Mouse (Mus musculus): ENCODE measurements around the gene Vps25. TPM values are rescaled to one million over a fixed set of nuclear protein-coding genes. Genes with fewer than 3 reads are reported as not detected.

The Vps25 gene
- total and polyA plus RNA-seq, 3 experiments: 75.5 to 107 TPM; not detected in 1

GRCm38 (mm10) chr11:101255826-101256775 lies 2.6 kb downstream of the Vps25 start:
- H3K9ac ChIP-seq (ENCODE audit: control insufficient read depth, low read depth, low read length, poor library complexity, severe bottlenecking): no peak overlapping the region
- no peak for DNase-seq (ENCODE audit: low read depth, low spot score)
- no peaks in the 10 kb centered on the region for H3K9me3 ChIP-seq (replicated peaks; ENCODE audit: insufficient read depth, low read length)
- H3K27me3 ChIP-seq (ENCODE audit: control insufficient read depth in 1 of 2, insufficient read depth in 2 of 2, low read length in 2 of 2): no peaks in the 10 kb centered on the region
- peaks cover 3 to 23% of the 10 kb centered on the region in 2 experiments; a peak in 3 of 4 replicates for H3K4me1 ChIP-seq (ENCODE audit: control insufficient read depth in 1 of 2, insufficient read depth in 2 of 2, low read length in 2 of 2)
- H3K79me2 ChIP-seq (ENCODE audit: control insufficient read depth, insufficient read depth, low read length, poor library complexity): peaks cover 9% of the 10 kb centered on the region
- TF ChIP-seq NRF1 (IDR thresholded peaks at IDR 0.05; ENCODE audit: insufficient read depth, low read depth, low read length, poor library complexity, severe bottlenecking) (no peak), POLR2AphosphoS2 (IDR thresholded peaks at IDR 0.05; ENCODE audit: low read length) (no peak), MYC (IDR thresholded peaks at IDR 0.05; ENCODE audit: low read depth, low read length) (no peak), MAFK (IDR thresholded peaks at IDR 0.05; ENCODE audit: borderline replicate concordance, low read depth, low read length) (no peak), JUND (IDR thresholded peaks at IDR 0.05; ENCODE audit: low read depth, low read length) (no peak), E2F4 (IDR thresholded peaks at IDR 0.05; ENCODE audit: borderline replicate concordance, low read depth, low read length) (no peak), CHD1 (IDR thresholded peaks at IDR 0.05; ENCODE audit: low read depth, low read length) (no peak), TAL1 (IDR thresholded peaks at IDR 0.05; ENCODE audit: low read length) (no peak), USF1 (IDR thresholded peaks at IDR 0.05; ENCODE audit: low read depth, low read length) (no peak), BHLHE40 (IDR thresholded peaks at IDR 0.05; ENCODE audit: borderline replicate concordance, low read depth, low read length) (no peak), GATA1 (IDR thresholded peaks at IDR 0.05; ENCODE audit: low read depth, low read length) (no peak), ZC3H11A (IDR thresholded peaks at IDR 0.05; ENCODE audit: low read depth, low read length) (no peak), ETS1 (IDR thresholded peaks at IDR 0.05; ENCODE audit: low read depth, low read length) (no peak), HCFC1 (IDR thresholded peaks at IDR 0.05; ENCODE audit: low read depth, low read length) (no peak), TBP (IDR thresholded peaks at IDR 0.05; ENCODE audit: low read depth, low read length) (no peak), SIN3A (IDR thresholded peaks at IDR 0.05; ENCODE audit: low read length) (no peak), TCF12 (IDR thresholded peaks at IDR 0.05; ENCODE audit: low read depth, low read length) (no peak)
- no peak overlapping the region for H3K4me3 ChIP-seq (ENCODE audit: control insufficient read depth in 1 of 2, insufficient read depth in 1 of 2, low read depth in 2 of 2, low read length in 2 of 2)
- H3K27ac ChIP-seq (ENCODE audit: control insufficient read depth, low read depth, low read length): no peak overlapping the region
- H3K36me3 ChIP-seq (ENCODE audit: control insufficient read depth in 1 of 2, insufficient read depth in 2 of 2, low read length in 2 of 2): peaks cover 0 to 18% of the 10 kb centered on the region in 2 experiments; a peak in 2 of 4 replicates

- H3K9ac ChIP-seq (ENCODE audit: control insufficient read depth, low read depth, low read length, poor library complexity, severe bottlenecking): no peak overlapping the region
Measured at GRCm38 (mm10) chr11:101259261-101259712, 5.8 kb downstream of the Vps25 start.

More at GRCm38 (mm10) chr11:101259261-101259712, 5.8 kb downstream of the Vps25 start:
- no peaks in the 10 kb centered on the region; a peak in 1 of 4 replicates for H3K27me3 ChIP-seq (ENCODE audit: control insufficient read depth in 1 of 2, insufficient read depth in 2 of 2, low read length in 2 of 2)
- H3K4me3 ChIP-seq (ENCODE audit: control insufficient read depth in 1 of 2, insufficient read depth in 1 of 2, low read depth in 2 of 2, low read length in 2 of 2): no peak overlapping the region
- peaks cover 3% of the 10 kb centered on the region; the same call in 1 of the 2 replicates for H3K79me2 ChIP-seq (ENCODE audit: control insufficient read depth, insufficient read depth, low read length, poor library complexity)
- no peak overlapping the region for H3K27ac ChIP-seq (ENCODE audit: control insufficient read depth, low read depth, low read length)
- TF ChIP-seq RCOR1 (IDR thresholded peaks at IDR 0.05; ENCODE audit: low read depth, low read length) (peak; percentile 95), UBTF (IDR thresholded peaks at IDR 0.05; ENCODE audit: borderline replicate concordance, insufficient read depth, low read depth, low read length) (no peak), MXI1 (IDR thresholded peaks at IDR 0.05; ENCODE audit: low read depth, low read length) (peak; percentile 41; the same call in 1 of the 2 replicates), CHD1 (IDR thresholded peaks at IDR 0.05; ENCODE audit: low read depth, low read length) (no peak), TAL1 (IDR thresholded peaks at IDR 0.05; ENCODE audit: low read length) (no peak), ELF1 (IDR thresholded peaks at IDR 0.05; ENCODE audit: low read depth, low read length) (no peak), ETS1 (IDR thresholded peaks at IDR 0.05; ENCODE audit: low read depth, low read length) (0 out of 2 replicates have a peak, but pooled peaks have one; percentile 12), GATA1 (IDR thresholded peaks at IDR 0.05; ENCODE audit: low read depth, low read length) (no peak), EP300 (IDR thresholded peaks at IDR 0.05; ENCODE audit: low read depth in 1 of 2, low read length in 2 of 2) (peak; percentile 21 to 22; a peak in 2 of 4 replicates), ZMIZ1 (IDR thresholded peaks at IDR 0.05; ENCODE audit: low read depth, low read length) (no peak), TBP (IDR thresholded peaks at IDR 0.05; ENCODE audit: low read depth, low read length) (peak; percentile 82)
- H3K4me1 ChIP-seq (ENCODE audit: control insufficient read depth in 1 of 2, insufficient read depth in 2 of 2, low read length in 2 of 2): peaks cover 3 to 23% of the 10 kb centered on the region in 2 experiments; a peak in 3 of 4 replicates
- peaks cover 0 to 15% of the 10 kb centered on the region in 2 experiments; a peak in 2 of 4 replicates for H3K36me3 ChIP-seq (ENCODE audit: control insufficient read depth in 1 of 2, insufficient read depth in 2 of 2, low read length in 2 of 2)
- H3K9me3 ChIP-seq (replicated peaks; ENCODE audit: insufficient read depth, low read length): no peaks in the 10 kb centered on the region
- DNase-seq (ENCODE audit: low read depth, low spot score): peak; percentile 55

Data from MEL (cell line).